ENCODE assay signal across 25 mouse cellular contexts in the genomic region with DNA sequence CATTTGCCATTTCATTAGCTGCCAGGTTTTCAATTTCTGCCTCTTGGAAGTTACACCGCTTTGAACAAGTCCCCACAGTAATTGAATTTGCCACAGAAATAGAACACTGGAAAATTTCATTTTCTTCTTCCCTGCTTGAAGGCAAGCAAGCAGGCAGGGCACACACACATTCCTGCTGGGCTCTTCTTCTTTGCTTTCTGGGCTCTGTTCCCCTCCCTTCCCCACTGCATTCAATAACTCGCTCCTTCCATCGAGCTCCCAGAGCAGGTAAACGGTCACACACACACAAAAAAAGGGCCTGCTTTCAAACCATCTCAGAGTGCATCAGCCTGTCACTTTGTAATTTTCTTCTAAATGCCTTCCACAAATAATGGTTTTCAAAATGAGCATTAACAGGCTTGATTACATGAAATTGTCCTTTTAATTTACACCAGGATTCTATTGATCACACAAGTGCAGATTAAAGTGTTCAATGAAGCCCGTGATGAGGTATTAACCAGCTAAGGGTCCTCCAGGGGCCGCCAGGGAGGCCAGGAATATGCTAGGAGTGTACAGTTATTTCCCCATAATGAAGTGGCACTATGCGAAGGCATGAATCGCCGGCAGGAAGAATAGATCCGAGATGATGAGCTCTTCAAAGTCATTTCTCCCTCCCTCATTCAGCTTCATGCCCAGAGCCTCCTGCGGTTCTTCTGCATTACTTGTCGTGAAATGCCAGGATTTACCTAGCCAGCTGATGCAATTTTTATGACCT.
DNase-seq lines count a peak whose midpoint lies in the region; ATAC-seq and TF ChIP-seq lines count a peak whose summit lies in the region.
"Had no signal": no experiment of that assay in that cellular context is flagged by ENCODE, and none has a peak within 500 bp of the region (broad histone marks: within the 10 kb centered on the region; RNA-seq: fewer than 3 reads in every experiment).

No protein-coding gene starts in this region.

- ATAC-seq in forebrain, postnatal 0 days = peak; percentile 25; the same call in 1 of the 2 replicates
- ATAC-seq in forebrain, embryonic 13.5 days = no peak
- ATAC-seq in hindbrain, embryonic 14.5 days (ENCODE audit: low FRiP score) = 0 out of 2 replicates have a peak, but pooled peaks have one; percentile 14
- peak; percentile 75; the same call in 1 of the 2 replicates for ATAC-seq in midbrain, embryonic 15.5 days (replicated peaks)
- ATAC-seq: forebrain, embryonic 15.5 days had no signal

- H3K27ac ChIP-seq in forebrain, postnatal 0 days (ENCODE audit: low read depth, low read length) = 0 out of 2 replicates have a peak overlapping the region, but pooled peaks have one; percentile 23
- H3K27ac ChIP-seq in forebrain, embryonic 13.5 days = no peak overlapping the region
- H3K27ac ChIP-seq in hindbrain, embryonic 14.5 days = peak overlapping the region; percentile 60; the same call in 1 of the 2 replicates
- H3K27ac ChIP-seq in midbrain, embryonic 15.5 days = peak overlapping the region; percentile 63
- H3K27ac ChIP-seq: forebrain, embryonic 15.5 days; kidney, embryonic 15.5 days; left cerebral cortex, adult 2 months; limb, embryonic 10.5 days; liver, embryonic 15.5 days; lung, embryonic 15.5 days had no signal

- no peak for DNase-seq in forebrain, postnatal 0 days
- peak; percentile 16 for DNase-seq in brain, adult 2 months (ENCODE audit: low read depth, low spot score)
- DNase-seq in hindbrain, embryonic 14.5 days (ENCODE audit: low spot score) = peak; percentile 36
- no peak for DNase-seq in adrenal gland, postnatal 4 days (ENCODE audit: low spot score in 2 of 2)
- DNase-seq in left cerebral cortex, postnatal 14 days (ENCODE audit: low spot score in 2 of 2) = no peak
- no peak for DNase-seq in kidney, postnatal 14 days
- DNase-seq: adrenal gland, adult 2 months; cerebellum, adult 8-10 months; cerebellum, postnatal 36 days; gastrocnemius, postnatal 10 days; heart, postnatal 10 days; kidney, adult 11 months; liver; lung, postnatal 36 days; thymus, adult 18-20 months; thymus, postnatal 36 days had no signal

- WGBS in forebrain, postnatal 0 days = 34% methylated on average over 12 of the region's 12 CpGs
- WGBS in forebrain, embryonic 13.5 days = 37% methylated on average over 12 of the region's 12 CpGs
- WGBS in hindbrain, embryonic 14.5 days = 47% methylated on average over 12 of the region's 12 CpGs
- WGBS in midbrain, embryonic 15.5 days = 34% methylated on average over 12 of the region's 12 CpGs

- intact Hi-C loops in left cerebral cortex, postnatal 14 days (cut with DNase I) = no loop called here

- H3K4me1 ChIP-seq in forebrain, postnatal 0 days (ENCODE audit: insufficient read depth) = peaks cover 8% of the 10 kb centered on the region; the same call in 1 of the 2 replicates
- H3K4me1 ChIP-seq in forebrain, embryonic 13.5 days = peaks cover 8% of the 10 kb centered on the region; the same call in 1 of the 2 replicates
- H3K4me1 ChIP-seq in hindbrain, embryonic 14.5 days (replicated peaks; ENCODE audit: control insufficient read depth, insufficient read depth, low read length) = peaks cover 13% of the 10 kb centered on the region; the same call in 1 of the 2 replicates
- H3K4me1 ChIP-seq in midbrain, embryonic 15.5 days = peaks cover 20% of the 10 kb centered on the region
- H3K4me1 ChIP-seq: forebrain, embryonic 15.5 days; heart, embryonic 12.5 days; kidney, embryonic 15.5 days; limb, embryonic 10.5 days; liver, embryonic 15.5 days; lung, embryonic 15.5 days had no signal

- TF ChIP-seq CTCF in forebrain, postnatal 0 days (IDR thresholded peaks at IDR 0.05; ENCODE audit: low read depth) = no peak

- no peak overlapping the region for H3K9ac ChIP-seq in forebrain, postnatal 0 days
- H3K9ac ChIP-seq in forebrain, embryonic 13.5 days = no peak overlapping the region
- H3K9ac ChIP-seq in hindbrain, embryonic 14.5 days = no peak overlapping the region
- no peak overlapping the region for H3K9ac ChIP-seq in midbrain, embryonic 15.5 days
- H3K9ac ChIP-seq: forebrain, embryonic 15.5 days; heart, embryonic 12.5 days; kidney, embryonic 15.5 days; liver, embryonic 15.5 days; lung, embryonic 15.5 days had no signal

- H3K27me3 ChIP-seq in forebrain, postnatal 0 days (ENCODE audit: insufficient read depth, low read length) = no peaks in the 10 kb centered on the region
- no peaks in the 10 kb centered on the region for H3K27me3 ChIP-seq in forebrain, embryonic 13.5 days
- H3K27me3 ChIP-seq in hindbrain, embryonic 14.5 days (ENCODE audit: control insufficient read depth, insufficient read depth, low read length) = 0 out of 2 replicates have a peak, but pooled peaks cover 4% of the 10 kb centered on the region
- 0 out of 2 replicates have a peak, but pooled peaks cover 3% of the 10 kb centered on the region for H3K27me3 ChIP-seq in midbrain, embryonic 15.5 days (replicated peaks)
- H3K27me3 ChIP-seq: forebrain, embryonic 15.5 days; heart, embryonic 12.5 days; kidney, embryonic 15.5 days; liver, embryonic 15.5 days; lung, embryonic 15.5 days had no signal

- H3K4me2 ChIP-seq in forebrain, postnatal 0 days (ENCODE audit: low read depth) = no peak overlapping the region
- H3K4me2 ChIP-seq in forebrain, embryonic 13.5 days = no peak overlapping the region
- H3K4me2 ChIP-seq in hindbrain, embryonic 14.5 days (replicated peaks) = no peak overlapping the region; the same call in 1 of the 2 replicates
- no peak overlapping the region for H3K4me2 ChIP-seq in midbrain, embryonic 15.5 days
- H3K4me2 ChIP-seq: forebrain, embryonic 15.5 days; heart, embryonic 12.5 days; kidney, embryonic 15.5 days; liver, embryonic 15.5 days; lung, embryonic 15.5 days had no signal

- H3K4me3 ChIP-seq in forebrain, postnatal 0 days (ENCODE audit: low read depth, low read length) = no peak overlapping the region
- H3K4me3 ChIP-seq in forebrain, embryonic 13.5 days = no peak overlapping the region
- H3K4me3 ChIP-seq in hindbrain, embryonic 14.5 days (replicated peaks; ENCODE audit: low read length) = no peak overlapping the region
- no peak overlapping the region for H3K4me3 ChIP-seq in midbrain, embryonic 15.5 days
- H3K4me3 ChIP-seq: forebrain, embryonic 15.5 days; heart, embryonic 12.5 days; kidney, embryonic 15.5 days; left cerebral cortex, adult 2 months; limb, embryonic 10.5 days; liver, embryonic 15.5 days; lung, embryonic 15.5 days had no signal

- H3K9me3 ChIP-seq in forebrain, postnatal 0 days (ENCODE audit: low read length) = no peaks in the 10 kb centered on the region
- H3K9me3 ChIP-seq in forebrain, embryonic 13.5 days (replicated peaks) = no peaks in the 10 kb centered on the region
- no peaks in the 10 kb centered on the region for H3K9me3 ChIP-seq in hindbrain, embryonic 14.5 days (ENCODE audit: control insufficient read depth, low read length)
- H3K9me3 ChIP-seq in midbrain, embryonic 15.5 days = no peaks in the 10 kb centered on the region
- H3K9me3 ChIP-seq: forebrain, embryonic 15.5 days; kidney, embryonic 15.5 days; limb, embryonic 10.5 days; liver, embryonic 15.5 days; lung, embryonic 15.5 days had no signal

- H3K36me3 ChIP-seq in forebrain, postnatal 0 days (ENCODE audit: insufficient read depth) = no peaks in the 10 kb centered on the region
- no peaks in the 10 kb centered on the region for H3K36me3 ChIP-seq in forebrain, embryonic 13.5 days (ENCODE audit: poor library complexity, severe bottlenecking)
- H3K36me3 ChIP-seq in hindbrain, embryonic 14.5 days (replicated peaks; ENCODE audit: control insufficient read depth, insufficient read depth) = no peaks in the 10 kb centered on the region
- no peaks in the 10 kb centered on the region for H3K36me3 ChIP-seq in midbrain, embryonic 15.5 days (replicated peaks)
- H3K36me3 ChIP-seq: forebrain, embryonic 15.5 days; heart, embryonic 12.5 days; kidney, embryonic 15.5 days; limb, embryonic 10.5 days; liver, embryonic 15.5 days; lung, embryonic 15.5 days had no signal

Comparison
In these comparisons a context has a peak if more than half of its experiments do, and no peak if none do; other contexts are left out.
1. DNase-seq: peak in brain, adult 2 months (single experiment) and hindbrain, embryonic 14.5 days (single experiment); none in forebrain, postnatal 0 days (single experiment), adrenal gland, postnatal 4 days (0 of 2), left cerebral cortex, postnatal 14 days (0 of 2) and kidney, postnatal 14 days (single experiment).